Mouse (Mus musculus): ENCODE results near the gene Atp6v1b1. TPM values are rescaled to one million over a fixed set of nuclear protein-coding genes. Genes with fewer than 3 reads are reported as not detected.
"Not testable (repeated sequence)": the region's sequence is repeated elsewhere in the genome, so short reads cannot be mapped to it uniquely, and the experiment has no call there.

Gene Atp6v1b1
- polyA plus RNA-seq, 1 experiment from 2014 or later: not detected

DNA sequence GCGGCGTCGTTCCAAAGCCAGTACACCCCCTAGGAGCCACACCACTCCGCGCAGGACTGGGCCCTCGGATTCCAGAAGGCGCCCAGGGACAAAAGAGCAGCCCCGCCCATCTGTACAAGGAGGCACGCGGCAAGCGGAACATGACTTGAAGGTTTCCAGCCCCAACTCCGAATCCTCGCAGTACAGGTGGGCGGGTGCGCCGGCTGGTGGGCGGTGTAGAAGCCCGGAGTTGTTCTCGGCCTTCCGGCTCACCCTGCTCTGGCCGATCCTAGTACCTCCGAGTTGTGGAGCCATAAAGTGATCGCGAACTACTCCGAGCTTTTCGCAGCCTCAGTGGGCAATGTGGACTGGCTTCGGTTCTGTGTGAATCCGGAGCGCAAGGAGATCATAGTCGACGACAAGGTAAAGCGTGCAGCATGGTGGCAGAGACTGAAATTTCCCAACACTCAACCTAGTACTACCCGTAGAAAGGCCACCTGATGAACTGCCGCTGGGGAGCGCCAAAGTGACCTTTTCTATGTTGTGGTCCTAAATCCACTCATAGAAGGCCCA lies 20.2 kb downstream of the Atp6v1b1 start:
- peaks cover 5% of the 10 kb centered on the region; the same call in 1 of the 2 replicates for H3K36me3 ChIP-seq (replicated peaks)
- no peaks in the 10 kb centered on the region for H3K9me3 ChIP-seq
- WGBS: 1% methylated on average over 35 of the region's 35 CpGs
- H3K4me3 ChIP-seq: peak overlapping the region; percentile 48
- H3K27ac ChIP-seq: no peak overlapping the region
- peaks cover 19% of the 10 kb centered on the region for H3K4me1 ChIP-seq
- H3K27me3 ChIP-seq (ENCODE audit: poor library complexity, severe bottlenecking): peaks cover 73% of the 10 kb centered on the region
- DNase-seq (ENCODE audit: extremely low spot score, low spot score): peak; percentile 48

DNA sequence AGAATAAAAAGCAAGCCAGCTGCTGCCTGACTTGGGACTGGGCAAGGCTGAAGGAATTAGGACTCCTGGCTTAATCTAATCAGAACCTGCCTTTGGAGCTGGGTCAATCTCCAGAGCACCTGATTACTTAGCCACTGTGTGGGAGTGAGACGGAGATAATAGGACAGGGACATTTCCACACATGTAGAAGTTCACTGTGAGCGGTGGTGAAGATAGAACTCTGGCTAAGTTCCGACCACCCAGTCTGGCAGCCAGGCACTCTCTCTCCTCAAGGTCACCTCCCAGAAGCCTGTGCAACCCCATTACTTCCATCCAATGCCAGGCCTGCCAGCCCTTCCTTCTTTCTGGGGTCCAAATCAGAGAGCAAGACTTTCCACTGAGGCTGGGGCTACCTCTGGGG lies 24.2 kb downstream of the Atp6v1b1 start:
- Histone ChIP-seq H3K36me3 (replicated peaks) (peaks cover 45% of the 10 kb centered on the region), H3K4me3 (no peak overlapping the region), H3K4me1 (peaks cover 14% of the 10 kb centered on the region), H3K9me3 (no peaks in the 10 kb centered on the region), H3K27me3 (ENCODE audit: poor library complexity, severe bottlenecking) (peaks cover 33% of the 10 kb centered on the region), H3K27ac (no peak overlapping the region)
- 92% methylated on average over 3 of the region's 3 CpGs for WGBS
- no peak for DNase-seq (ENCODE audit: extremely low spot score, low spot score)

DNA sequence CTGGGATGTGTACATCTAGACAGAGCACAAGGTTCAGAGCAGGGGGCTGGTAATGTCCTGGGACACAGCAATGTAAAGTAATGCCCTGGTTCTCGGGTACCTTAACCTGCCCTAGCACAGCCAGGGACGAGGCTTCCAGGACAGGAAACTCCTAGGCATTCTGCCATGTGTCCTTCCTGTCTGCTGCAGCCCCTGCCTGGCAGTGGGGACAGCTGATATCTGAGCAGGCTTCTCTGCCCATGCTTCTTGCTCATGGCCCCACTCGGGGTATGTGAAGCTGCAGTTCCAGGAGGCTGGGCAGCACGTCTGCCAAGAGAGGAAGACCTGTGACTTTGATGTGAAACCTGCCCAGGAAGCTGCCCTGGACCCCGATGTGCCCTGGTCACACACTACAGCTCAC lies 25.7 kb downstream of the Atp6v1b1 start:
- 85% methylated on average over 5 of the region's 5 CpGs for WGBS
- H3K36me3 ChIP-seq (replicated peaks): peaks cover 60% of the 10 kb centered on the region
- DNase-seq (ENCODE audit: extremely low spot score, low spot score): no peak

DNA sequence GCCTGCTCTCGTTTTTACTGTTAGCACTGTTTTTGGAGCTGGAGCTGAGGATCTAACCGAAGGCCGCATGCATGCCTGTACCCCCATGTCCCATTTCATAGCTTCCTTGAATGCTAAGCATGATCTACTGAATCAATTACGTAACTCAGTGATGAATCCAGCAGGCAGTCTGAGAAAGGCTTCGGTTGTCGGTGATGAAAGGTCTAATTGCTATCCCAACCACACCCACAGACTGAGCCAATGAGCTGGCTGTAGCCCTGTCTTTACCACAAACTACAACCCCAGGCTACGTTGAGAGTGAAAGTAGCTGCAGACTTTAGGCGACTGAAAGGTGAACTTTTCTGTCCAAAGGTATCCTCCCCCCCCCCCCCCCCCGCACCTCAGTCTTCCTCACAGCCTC lies 31.3 kb downstream of the Atp6v1b1 start:
- Histone ChIP-seq H3K27me3 (ENCODE audit: poor library complexity, severe bottlenecking) (no peaks in the 10 kb centered on the region), H3K27ac (no peak overlapping the region), H3K4me1 (peaks cover 27% of the 10 kb centered on the region), H3K36me3 (replicated peaks) (peaks cover 46% of the 10 kb centered on the region), H3K9me3 (no peaks in the 10 kb centered on the region), H3K4me3 (peak overlapping the region; percentile 93)
- 72% methylated on average over 9 of the region's 9 CpGs for WGBS
- no peak for DNase-seq (ENCODE audit: extremely low spot score, low spot score)

More for the DNA sequence above, 25.7 kb downstream of the Atp6v1b1 start:
- Histone ChIP-seq H3K9me3 (no peaks in the 10 kb centered on the region), H3K27ac (no peak overlapping the region), H3K4me1 (peaks cover 2% of the 10 kb centered on the region), H3K27me3 (ENCODE audit: poor library complexity, severe bottlenecking) (peaks cover 18% of the 10 kb centered on the region), H3K4me3 (no peak overlapping the region)

DNA sequence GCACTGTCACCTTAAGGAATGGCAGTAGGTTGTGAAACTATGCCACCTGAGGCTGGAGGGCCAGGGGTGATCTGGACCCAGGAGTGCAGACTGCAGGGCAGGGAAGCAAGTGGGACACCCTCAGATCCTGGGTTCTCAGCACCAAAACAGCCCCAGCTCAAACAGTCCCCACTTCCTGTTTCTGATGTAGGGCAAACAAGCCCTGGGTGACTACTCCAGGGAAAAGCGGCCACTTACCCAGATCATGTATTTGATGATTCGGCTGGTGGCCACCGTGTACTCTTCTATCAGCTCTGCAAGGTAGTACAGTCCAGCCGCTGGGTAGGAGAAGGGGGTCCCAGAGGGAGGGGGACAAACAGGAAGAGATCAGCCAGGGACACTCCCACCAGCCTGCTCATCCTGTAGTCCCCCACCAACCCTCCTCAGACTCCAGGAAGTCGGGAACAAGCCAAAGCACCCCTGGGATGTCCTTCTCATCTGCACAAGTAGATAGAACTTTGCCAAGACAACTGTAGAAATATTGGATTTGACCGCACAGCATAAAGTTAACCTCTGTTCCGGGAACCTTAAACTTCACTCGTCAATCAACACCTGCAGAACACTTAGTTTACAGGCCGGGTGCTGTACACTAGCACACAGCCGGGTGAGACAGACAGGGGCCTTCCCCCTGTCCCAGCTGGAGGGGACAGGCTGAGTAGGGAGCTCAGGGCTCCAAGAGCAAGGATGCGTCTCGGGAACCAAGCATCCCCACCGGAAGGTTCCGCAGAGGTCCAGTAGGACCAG lies 32.2 kb downstream of the Atp6v1b1 start:
- Histone ChIP-seq H3K27me3 (ENCODE audit: poor library complexity, severe bottlenecking) (no peaks in the 10 kb centered on the region), H3K4me3 (peak overlapping the region; percentile 93)
- no peak for DNase-seq (ENCODE audit: extremely low spot score, low spot score)

DNA sequence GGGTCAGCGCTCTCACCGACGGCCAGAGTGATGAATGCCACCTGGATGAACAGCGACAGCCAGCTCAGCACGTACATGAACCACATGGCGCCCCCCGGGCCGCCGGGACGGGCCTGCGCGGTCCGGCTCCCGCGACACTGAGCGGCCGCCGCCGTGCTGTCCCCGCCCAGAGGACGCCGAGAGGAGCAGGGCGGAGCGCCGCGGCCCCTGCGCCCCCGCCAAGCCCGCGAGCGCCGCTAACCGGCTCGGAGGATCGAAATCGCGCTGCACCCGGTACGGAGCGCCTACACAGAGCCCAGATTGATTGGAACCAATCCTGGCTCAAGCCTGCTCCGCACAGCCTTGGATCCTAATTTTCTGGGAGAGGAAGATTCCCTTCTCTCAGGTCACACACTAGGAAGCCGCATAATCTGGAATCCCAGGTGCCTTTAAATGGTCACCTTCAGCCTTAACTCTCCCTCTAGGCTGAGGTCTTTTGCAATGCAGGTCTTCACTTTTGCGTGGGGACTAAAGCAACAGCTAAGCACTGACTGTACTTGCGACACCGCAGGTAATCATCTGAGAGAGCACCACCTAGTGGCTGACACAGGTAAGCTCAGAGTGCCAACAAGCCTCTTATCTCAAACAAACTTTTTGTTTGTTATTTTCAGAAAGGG lies 33.0 kb downstream of the Atp6v1b1 start, which contains the start of gene Tex261:
TSS of gene Tex261 (minus strand) at position 176 of the 656 bp plus-strand sequence.
- H3K9me3 ChIP-seq: no peaks in the 10 kb centered on the region
- H3K36me3 ChIP-seq (replicated peaks): peaks cover 30% of the 10 kb centered on the region
- WGBS: under 1% methylated on average over 45 of the region's 45 CpGs
- H3K27me3 ChIP-seq (ENCODE audit: poor library complexity, severe bottlenecking): no peaks in the 10 kb centered on the region
- peak within 1 kb of the TSS; percentile 91 for H3K27ac ChIP-seq
- peak; percentile 88 for DNase-seq (ENCODE audit: extremely low spot score, low spot score)
- peak within 1 kb of the TSS; percentile 93 for H3K4me3 ChIP-seq
- peaks cover 27% of the 10 kb centered on the region for H3K4me1 ChIP-seq

More for the DNA sequence above, 32.2 kb downstream of the Atp6v1b1 start:
- Histone ChIP-seq H3K36me3 (replicated peaks) (peaks cover 38% of the 10 kb centered on the region), H3K27ac (peak overlapping the region; percentile 91), H3K9me3 (no peaks in the 10 kb centered on the region), H3K4me1 (peaks cover 27% of the 10 kb centered on the region)
- WGBS: 2% methylated on average over 14 of the region's 14 CpGs

DNA sequence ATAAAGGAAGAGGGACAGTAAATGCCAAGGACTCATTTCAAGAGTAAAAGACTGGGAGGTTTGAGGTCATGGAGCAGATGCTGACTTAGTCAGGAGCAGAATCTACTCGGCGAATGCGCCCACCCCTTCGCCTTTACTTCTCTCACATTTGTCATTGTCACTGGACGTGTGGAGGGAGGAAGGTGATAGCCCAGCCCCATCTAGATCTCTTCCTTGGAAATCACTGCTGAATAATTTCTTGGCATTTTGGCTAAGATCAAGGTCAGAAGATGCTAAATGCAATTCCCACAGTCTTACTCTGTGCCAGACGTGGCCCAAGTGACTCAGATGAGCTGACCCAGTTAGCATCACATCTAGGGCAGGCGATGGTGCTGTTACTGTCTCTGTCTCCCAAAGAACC lies 35.5 kb downstream of the Atp6v1b1 start:
- Histone ChIP-seq H3K36me3 (replicated peaks) (peaks cover 4% of the 10 kb centered on the region; the same call in 1 of the 2 replicates), H3K9me3 (no peaks in the 10 kb centered on the region), H3K4me3 (no peak overlapping the region), H3K27me3 (ENCODE audit: poor library complexity, severe bottlenecking) (no peaks in the 10 kb centered on the region), H3K4me1 (peaks cover 27% of the 10 kb centered on the region), H3K27ac (no peak overlapping the region)
- WGBS: 84% methylated on average over 7 of the region's 7 CpGs
- DNase-seq (ENCODE audit: extremely low spot score, low spot score): no peak

DNA sequence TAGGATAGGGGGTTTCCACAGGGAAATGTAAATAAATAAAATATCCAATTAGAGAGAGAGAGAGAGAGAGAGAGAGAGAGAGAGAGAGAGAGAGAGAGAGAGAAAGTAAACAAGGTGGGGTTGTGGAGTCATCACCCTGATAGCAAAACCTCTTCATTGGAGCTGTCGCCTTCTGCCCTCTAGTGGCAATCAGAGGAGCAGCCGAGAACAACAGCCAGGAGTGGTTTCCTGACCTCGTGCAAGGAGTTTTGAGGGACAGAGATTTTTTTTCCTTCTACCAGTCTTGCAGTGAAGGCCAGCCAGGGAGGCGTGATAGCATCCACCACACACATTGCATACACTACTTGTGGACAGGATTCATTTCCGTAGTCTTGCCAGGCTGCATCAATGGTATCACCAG lies 36.2 kb downstream of the Atp6v1b1 start:
- Histone ChIP-seq H3K36me3 (replicated peaks) (no peaks in the 10 kb centered on the region), H3K27me3 (ENCODE audit: poor library complexity, severe bottlenecking) (no peaks in the 10 kb centered on the region), H3K4me3 (no peak overlapping the region), H3K27ac (no peak overlapping the region), H3K9me3 (no peaks in the 10 kb centered on the region), H3K4me1 (peaks cover 20% of the 10 kb centered on the region)
- 10% methylated on average over 5 of the region's 5 CpGs for WGBS
- DNase-seq (ENCODE audit: extremely low spot score, low spot score): peak; percentile 42

DNA sequence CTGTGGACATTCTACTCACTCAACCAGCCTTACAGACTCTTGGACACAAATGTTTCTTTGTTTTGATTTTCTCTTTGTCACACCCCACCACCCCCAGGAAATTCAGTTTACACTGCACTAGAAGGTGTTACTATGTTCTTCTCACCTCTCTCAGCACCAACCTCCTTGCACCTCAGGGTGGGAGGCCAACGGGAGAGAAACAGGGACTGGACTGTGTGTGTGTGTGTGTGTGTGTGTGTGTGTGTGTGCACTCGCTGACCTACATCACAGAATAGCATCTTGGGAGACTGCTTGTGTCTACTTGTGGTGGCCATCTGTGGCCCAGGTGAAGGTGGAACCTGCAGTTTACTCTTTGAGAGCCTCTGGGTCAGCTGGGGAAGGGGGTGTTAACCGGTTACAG lies 43.6 kb downstream of the Atp6v1b1 start:
- Histone ChIP-seq H3K27me3 (ENCODE audit: poor library complexity, severe bottlenecking) (no peaks in the 10 kb centered on the region), H3K36me3 (replicated peaks) (no peaks in the 10 kb centered on the region), H3K4me1 (peaks cover 13% of the 10 kb centered on the region), H3K27ac (no peak overlapping the region), H3K9me3 (no peaks in the 10 kb centered on the region), H3K4me3 (no peak overlapping the region)
- 80% methylated on average over 3 of the region's 3 CpGs for WGBS
- no peak for DNase-seq (ENCODE audit: extremely low spot score, low spot score)

DNA sequence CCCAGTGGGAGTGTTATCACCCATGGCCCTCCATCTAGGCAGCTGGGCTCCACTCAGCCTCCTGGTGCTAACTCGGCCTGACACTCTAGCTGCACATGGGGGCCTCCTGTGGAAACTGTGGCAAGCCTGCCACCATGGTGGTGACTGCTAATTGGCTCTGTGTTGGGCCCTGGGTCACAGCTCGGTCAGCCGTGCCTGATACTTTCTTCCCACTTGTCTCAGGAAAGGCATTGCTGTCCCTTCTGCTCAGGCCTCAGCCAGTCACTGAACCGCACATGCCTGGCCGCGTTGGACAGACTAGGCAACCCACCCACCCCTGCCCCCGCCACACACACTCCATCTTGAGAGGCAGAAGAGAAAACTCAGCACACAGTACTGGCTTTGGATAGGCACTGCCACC lies 45.8 kb downstream of the Atp6v1b1 start:
- 45% methylated on average over 7 of the region's 7 CpGs for WGBS
- Histone ChIP-seq H3K27me3 (ENCODE audit: poor library complexity, severe bottlenecking) (no peaks in the 10 kb centered on the region), H3K27ac (peak overlapping the region; percentile 11; the same call in 1 of the 2 replicates), H3K4me3 (no peak overlapping the region), H3K4me1 (peaks cover 14% of the 10 kb centered on the region), H3K9me3 (no peaks in the 10 kb centered on the region), H3K36me3 (replicated peaks) (no peaks in the 10 kb centered on the region)
- DNase-seq (ENCODE audit: extremely low spot score, low spot score): peak; percentile 24

DNA sequence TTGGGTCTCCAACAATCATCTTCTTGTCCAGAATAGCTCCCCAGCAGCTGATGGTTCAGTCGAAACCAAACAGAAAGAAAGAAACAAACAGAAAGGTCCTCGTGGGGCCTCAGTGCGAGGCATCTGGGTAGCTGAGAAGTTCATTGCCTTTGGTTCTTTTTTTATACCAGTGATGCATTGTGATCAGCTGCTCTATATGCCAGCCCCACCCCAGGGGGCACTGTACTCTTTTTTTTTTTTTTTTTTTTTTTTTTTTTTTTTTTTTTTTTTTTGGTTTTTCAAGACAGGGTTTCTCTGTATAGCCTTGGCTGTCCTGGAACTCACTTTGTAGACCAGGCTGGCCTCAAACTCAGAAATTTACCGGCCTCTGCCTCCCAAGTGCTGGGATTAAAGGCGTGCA lies 47.7 kb downstream of the Atp6v1b1 start:
- WGBS: 93% methylated on average over 5 of the region's 5 CpGs
- not testable (repeated sequence) for H3K27ac ChIP-seq; H3K27me3 ChIP-seq (ENCODE audit: poor library complexity, severe bottlenecking); H3K4me3 ChIP-seq; H3K9me3 ChIP-seq; DNase-seq (ENCODE audit: extremely low spot score, low spot score); H3K36me3 ChIP-seq (replicated peaks)
- peaks cover 32% of the 10 kb centered on the region for H3K4me1 ChIP-seq

DNA sequence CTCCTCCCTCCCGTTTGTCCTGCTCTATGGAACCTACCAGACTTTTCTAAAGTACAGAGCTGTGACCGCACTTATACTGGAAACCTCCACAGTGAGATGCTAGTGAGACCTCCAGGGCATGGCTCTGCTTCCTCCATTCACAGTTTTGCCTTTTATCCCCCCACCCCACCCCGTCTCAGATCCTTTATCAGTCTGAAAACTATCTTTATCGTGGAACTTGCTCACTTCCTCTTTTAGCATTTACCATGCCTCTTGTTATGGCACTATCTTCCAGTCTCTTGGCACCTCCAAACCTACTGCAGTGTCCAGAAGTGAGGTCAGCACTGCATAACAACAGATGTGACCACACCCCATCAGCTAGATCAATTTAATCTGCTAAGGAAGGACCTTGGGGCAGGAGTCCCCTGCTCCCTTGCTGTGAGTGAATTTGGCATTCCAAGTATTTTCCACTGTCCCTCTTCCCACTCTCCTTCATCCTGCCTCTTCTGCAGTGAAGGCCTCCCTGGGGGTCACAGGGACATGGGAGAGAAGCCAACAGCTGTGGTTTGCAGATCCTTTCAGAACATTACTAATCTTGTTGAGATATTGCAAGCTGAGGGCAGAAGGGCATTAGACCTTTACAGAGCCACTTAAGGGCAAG lies 48.6 kb downstream of the Atp6v1b1 start:
- Histone ChIP-seq H3K27ac (no peak overlapping the region), H3K4me1 (peaks cover 35% of the 10 kb centered on the region), H3K4me3 (no peak overlapping the region), H3K9me3 (no peaks in the 10 kb centered on the region), H3K36me3 (replicated peaks) (no peaks in the 10 kb centered on the region), H3K27me3 (ENCODE audit: poor library complexity, severe bottlenecking) (no peaks in the 10 kb centered on the region)
- WGBS: 69% methylated on average over 4 of the region's 4 CpGs
- no peak for DNase-seq (ENCODE audit: extremely low spot score, low spot score)

Data from forebrain, embryonic 10.5 days (tissue).